Mouse (Mus musculus) midbrain, embryonic 15.5 days (tissue): Measurements from ENCODE around the gene Nhs. TPM values are rescaled to one million over a fixed set of nuclear protein-coding genes. Genes with fewer than 3 reads are reported as not detected.
"Not testable (repeated sequence)": the region's sequence is repeated elsewhere in the genome, so short reads cannot be mapped to it uniquely, and the experiment has no call there.

Experiments used
- ATAC-seq: fragments of 200-750 bp; cut with Nextera tagmentation; replicated peaks from 2 replicates; pipeline ENCODE4 v1.8.0; 2017; ENCODE audit warnings: moderate TSS enrichment
- H3K27ac ChIP-seq: fragments of 300-500 bp; sonication (generic); 2 replicates; pipeline ENCODE4 v1.5.1; 2015; ENCODE audit warnings: mild to moderate bottlenecking, inconsistent platforms
- H3K27me3 ChIP-seq: fragments of 300-500 bp; sonication (generic); replicated peaks from 2 replicates; pipeline ENCODE4 v1.6.1; 2015; ENCODE audit warnings: inconsistent platforms
- H3K36me3 ChIP-seq: fragments of 300-500 bp; sonication (generic); replicated peaks from 2 replicates; pipeline ENCODE4 v1.6.1; 2015; ENCODE audit warnings: inconsistent platforms
- H3K4me1 ChIP-seq: fragments of 300-500 bp; sonication (generic); 2 replicates; pipeline ENCODE4 v1.6.1; 2015; ENCODE audit warnings: inconsistent platforms
- H3K4me2 ChIP-seq: fragments of 300-500 bp; sonication (generic); 2 replicates; pipeline ENCODE4 v1.6.1; 2015; ENCODE audit warnings: inconsistent platforms, mild to moderate bottlenecking, moderate library complexity
- H3K4me3 ChIP-seq: fragments of 300-500 bp; sonication (generic); 2 replicates; pipeline ENCODE4 v1.5.1; 2015; ENCODE audit warnings: mild to moderate bottlenecking, inconsistent platforms
- H3K9ac ChIP-seq: fragments of 300-500 bp; sonication (generic); 2 replicates; pipeline ENCODE4 v1.6.1; 2015; ENCODE audit warnings: mild to moderate bottlenecking, inconsistent platforms
- H3K9me3 ChIP-seq: fragments of 300-500 bp; sonication (generic); 2 replicates; pipeline ENCODE4 v1.6.1; 2016; ENCODE audit warnings: inconsistent platforms
- WGBS: fragments of 180-500 bp; shearing (Covaris S2); methylation state at CpG from one replicate; pipeline ENCODE4 v1.1.7; 2015; ENCODE audit warnings: mixed read lengths; 5-methylcytosine and 5-hydroxymethylcytosine counted together
- polyA plus RNA-seq: library from polyadenylated mRNA; unstranded; fragments of >200 nt; fragmentation: Nextera tagmentation; extraction: Ambion mirVana; gene quantifications from 2 replicates; pipeline ENCODE4 v1.2.1, GENCODE M21; 2015

Nhs gene
- polyA plus RNA-seq, 1 experiment from 2014 or later: 3.9 TPM

GRCm38 (mm10) chrX:161921581-161921980 lies 237.9 kb downstream of the Nhs start:
- Histone ChIP-seq H3K4me3 (no peak overlapping the region), H3K27ac (no peak overlapping the region), H3K27me3 (peaks cover 13% of the 10 kb centered on the region), H3K4me2 (no peak overlapping the region), H3K4me1 (0 out of 2 replicates have a peak, but pooled peaks cover 6% of the 10 kb centered on the region), H3K36me3 (no peaks in the 10 kb centered on the region), H3K9me3 (no peaks in the 10 kb centered on the region), H3K9ac (no peak overlapping the region)
- no peak for ATAC-seq
- WGBS: 67% methylated on average over 1 of the region's 1 CpGs

DNA sequence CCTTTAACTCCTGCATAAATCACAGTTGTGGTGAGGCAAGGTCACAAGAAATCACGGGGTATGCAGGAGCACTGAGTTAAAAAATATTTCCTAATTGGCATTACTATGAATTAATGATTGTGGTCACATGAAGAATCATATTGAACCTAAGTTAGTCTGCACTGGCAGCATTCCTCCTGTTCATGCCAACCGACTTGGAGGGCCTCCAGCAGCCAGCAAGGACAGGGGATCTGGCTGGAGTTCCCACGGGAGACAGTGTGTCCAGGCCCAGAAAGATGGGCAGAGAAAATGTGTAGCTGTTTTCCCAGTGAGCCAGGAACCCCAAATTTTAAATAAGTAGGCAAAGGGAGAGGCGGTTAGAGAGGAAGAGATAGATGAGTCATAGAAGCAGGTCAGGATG lies 249.6 kb downstream of the Nhs start:
- Histone ChIP-seq H3K4me1 (peaks cover 5% of the 10 kb centered on the region; the same call in 1 of the 2 replicates), H3K27me3 (peaks cover 53% of the 10 kb centered on the region), H3K9me3 (no peaks in the 10 kb centered on the region), H3K36me3 (no peaks in the 10 kb centered on the region), H3K9ac (no peak overlapping the region), H3K4me2 (peak overlapping the region; percentile 75), H3K27ac (peak overlapping the region; percentile 86; the same call in 1 of the 2 replicates), H3K4me3 (no peak overlapping the region)
- ATAC-seq: no peak
- 67% methylated on average over 4 of the region's 4 CpGs for WGBS

GRCm38 (mm10) chrX:161908652-161909403 lies 250.7 kb downstream of the Nhs start:
- Histone ChIP-seq H3K27ac (peak overlapping the region; percentile 86), H3K27me3 (peaks cover 51% of the 10 kb centered on the region), H3K4me2 (peak overlapping the region; percentile 75), H3K4me3 (peak overlapping the region; percentile 56), H3K36me3 (no peaks in the 10 kb centered on the region), H3K9ac (peak overlapping the region; percentile 53), H3K4me1 (peaks cover 5% of the 10 kb centered on the region; the same call in 1 of the 2 replicates), H3K9me3 (no peaks in the 10 kb centered on the region)
- peak; percentile 91 for ATAC-seq
- 27% methylated on average over 48 of the region's 48 CpGs for WGBS

GRCm38 (mm10) chrX:161907595-161908592 lies 251.6 kb downstream of the Nhs start:
- Histone ChIP-seq H3K4me2 (peak overlapping the region; percentile 75), H3K4me3 (peak overlapping the region; percentile 56), H3K4me1 (peaks cover 5% of the 10 kb centered on the region; the same call in 1 of the 2 replicates), H3K36me3 (no peaks in the 10 kb centered on the region), H3K27ac (peak overlapping the region; percentile 86), H3K9me3 (no peaks in the 10 kb centered on the region), H3K9ac (peak overlapping the region; percentile 53), H3K27me3 (peaks cover 50% of the 10 kb centered on the region)
- WGBS: 27% methylated on average over 53 of the region's 53 CpGs
- ATAC-seq: peak; percentile 82

DNA sequence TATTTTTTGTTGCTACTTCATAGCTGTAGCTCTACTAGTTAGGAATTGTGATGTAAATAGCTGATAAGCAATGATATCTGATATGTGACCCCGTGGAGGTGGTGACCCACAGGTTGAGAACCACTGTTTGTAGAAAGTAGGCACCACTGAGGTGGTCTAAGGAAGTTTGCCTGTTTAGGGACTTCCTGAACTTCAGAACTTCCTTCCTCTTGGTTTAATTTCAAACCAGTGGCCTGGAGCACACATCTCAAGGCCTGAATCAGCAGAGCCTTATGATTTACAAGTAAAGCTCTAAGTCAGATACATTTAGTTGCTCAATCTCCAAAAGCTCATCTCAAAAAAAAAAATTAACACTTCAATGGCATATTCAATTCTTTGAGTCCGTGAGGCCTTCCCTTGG lies 265.1 kb downstream of the Nhs start:
- Histone ChIP-seq H3K4me1 (no peaks in the 10 kb centered on the region), H3K27me3 (peaks cover 6% of the 10 kb centered on the region), H3K9ac (no peak overlapping the region), H3K4me2 (no peak overlapping the region), H3K9me3 (no peaks in the 10 kb centered on the region), H3K27ac (no peak overlapping the region), H3K4me3 (no peak overlapping the region), H3K36me3 (no peaks in the 10 kb centered on the region)
- 70% methylated on average over 2 of the region's 2 CpGs for WGBS
- ATAC-seq: no peak

DNA sequence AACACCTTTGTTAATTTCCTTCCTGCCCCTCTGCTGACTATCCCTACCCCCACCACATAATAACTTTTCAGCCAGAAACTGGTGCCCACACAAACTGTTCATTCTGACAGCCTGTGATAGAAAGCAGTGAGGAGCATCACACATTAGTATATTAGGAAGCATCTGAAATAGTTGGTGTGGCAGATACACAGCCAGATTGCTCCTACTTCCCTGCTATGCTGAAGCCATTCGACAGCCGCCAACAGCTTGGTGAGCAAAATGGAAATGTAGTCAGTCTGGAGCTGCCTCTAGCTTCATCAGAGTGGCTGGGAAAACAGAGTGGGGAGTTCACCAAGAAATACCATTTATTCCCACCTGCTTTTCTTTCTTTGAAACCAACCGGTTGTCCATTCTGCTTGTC lies 275.9 kb downstream of the Nhs start:
- H3K27me3 ChIP-seq: peaks cover 4% of the 10 kb centered on the region; the same call in 1 of the 2 replicates
- no peaks in the 10 kb centered on the region for H3K36me3 ChIP-seq
- whole genome bisulfite sequencing: 89% methylated on average over 3 of the region's 3 CpGs
- no peak overlapping the region for H3K27ac ChIP-seq
- no peaks in the 10 kb centered on the region for H3K4me1 ChIP-seq
- no peak overlapping the region for H3K9ac ChIP-seq
- no peak overlapping the region for H3K4me3 ChIP-seq
- no peaks in the 10 kb centered on the region for H3K9me3 ChIP-seq
- no peak for ATAC-seq
- no peak overlapping the region for H3K4me2 ChIP-seq

DNA sequence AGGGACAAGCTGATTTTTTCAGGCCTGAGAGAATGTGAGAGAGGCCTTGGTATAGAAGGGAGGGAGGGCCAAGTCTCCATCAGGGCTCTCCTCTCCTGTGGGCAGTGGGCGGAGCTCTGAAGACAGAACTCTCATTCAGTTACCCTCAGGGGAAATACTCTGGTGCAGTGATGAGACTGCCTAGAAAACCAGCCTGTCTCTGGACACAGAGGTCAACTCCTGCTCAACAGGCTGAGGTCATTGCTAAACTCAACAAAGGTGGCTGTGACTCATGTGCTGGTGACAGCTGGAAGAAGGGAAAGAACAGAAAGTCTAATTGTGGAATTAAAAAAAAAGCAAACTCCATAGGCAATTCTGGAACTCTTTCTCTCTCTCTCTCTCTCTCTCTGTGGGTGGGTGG lies 282.4 kb downstream of the Nhs start:
- no peak for ATAC-seq
- peaks cover 9% of the 10 kb centered on the region; the same call in 1 of the 2 replicates for H3K27me3 ChIP-seq
- no peaks in the 10 kb centered on the region for H3K4me1 ChIP-seq
- H3K4me2 ChIP-seq: no peak overlapping the region
- no peaks in the 10 kb centered on the region for H3K9me3 ChIP-seq
- no peak overlapping the region for H3K4me3 ChIP-seq
- no peak overlapping the region for H3K9ac ChIP-seq
- WGBS: 83% methylated on average over 1 of the region's 1 CpGs
- no peaks in the 10 kb centered on the region for H3K36me3 ChIP-seq
- H3K27ac ChIP-seq: no peak overlapping the region

DNA sequence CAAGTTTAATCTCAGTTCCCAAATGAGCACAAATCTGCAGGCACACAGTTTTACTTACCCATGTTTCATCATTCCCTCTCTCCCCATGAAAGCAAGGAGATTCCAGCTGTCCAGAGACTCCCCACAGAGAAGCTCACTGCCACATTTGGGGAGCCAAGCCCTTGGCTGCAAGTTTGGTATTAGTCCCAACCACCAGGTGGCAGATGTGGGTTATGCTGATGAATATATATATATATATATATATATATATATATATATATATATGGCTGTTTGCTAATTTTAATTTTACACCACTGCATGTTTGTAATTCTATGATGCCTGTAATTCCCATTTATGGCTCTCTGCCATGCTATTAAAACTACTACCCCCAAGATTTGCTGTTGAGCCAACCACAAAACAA lies 286.0 kb downstream of the Nhs start:
- no peaks in the 10 kb centered on the region for H3K9me3 ChIP-seq

GRCm38 (mm10) chrX:161871306-161871705 lies 288.2 kb downstream of the Nhs start:
- H3K9ac ChIP-seq: no peak overlapping the region
- H3K4me1 ChIP-seq: no peaks in the 10 kb centered on the region
- H3K4me3 ChIP-seq: no peak overlapping the region
- no peak overlapping the region for H3K4me2 ChIP-seq
- no peak overlapping the region for H3K27ac ChIP-seq
- no peak for ATAC-seq
- peaks cover 14% of the 10 kb centered on the region; the same call in 1 of the 2 replicates for H3K27me3 ChIP-seq
- 90% methylated on average over 7 of the region's 7 CpGs for WGBS
- no peaks in the 10 kb centered on the region for H3K36me3 ChIP-seq
- no peaks in the 10 kb centered on the region for H3K9me3 ChIP-seq

More for the DNA sequence above, 286.0 kb downstream of the Nhs start:
- H3K4me2 ChIP-seq: no peak overlapping the region
- no peak overlapping the region for H3K4me3 ChIP-seq
- H3K27me3 ChIP-seq: peaks cover 13% of the 10 kb centered on the region; the same call in 1 of the 2 replicates
- H3K27ac ChIP-seq: no peak overlapping the region
- no peak overlapping the region for H3K9ac ChIP-seq
- no peaks in the 10 kb centered on the region for H3K36me3 ChIP-seq
- no peak for ATAC-seq
- H3K4me1 ChIP-seq: no peaks in the 10 kb centered on the region

DNA sequence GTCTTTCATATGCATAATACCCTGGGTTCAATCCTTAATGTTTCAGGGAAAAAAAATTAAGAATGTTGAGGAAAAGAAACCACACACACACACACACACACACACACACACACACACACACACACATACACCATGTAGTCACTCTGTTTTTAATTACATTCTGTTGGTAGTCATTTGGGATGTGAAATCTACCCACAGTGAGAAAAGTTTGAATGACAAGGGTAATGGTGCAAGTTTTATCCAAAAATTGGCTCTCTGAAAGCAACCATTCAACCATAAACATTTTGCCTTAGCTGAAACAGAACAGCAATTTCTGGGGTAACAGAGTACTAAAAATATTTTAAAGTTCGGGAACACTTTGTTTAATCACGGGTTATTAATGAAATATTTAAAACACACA lies 303.9 kb downstream of the Nhs start:
- Histone ChIP-seq H3K4me2 (no peak overlapping the region), H3K9me3 (no peaks in the 10 kb centered on the region), H3K4me3 (no peak overlapping the region), H3K27ac (no peak overlapping the region), H3K9ac (no peak overlapping the region), H3K36me3 (no peaks in the 10 kb centered on the region), H3K4me1 (no peaks in the 10 kb centered on the region), H3K27me3 (peaks cover 16% of the 10 kb centered on the region)
- ATAC-seq: no peak
- WGBS: 84% methylated on average over 2 of the region's 2 CpGs

- H3K4me2 ChIP-seq: no peak overlapping the region
- 72% methylated on average over 4 of the region's 4 CpGs for WGBS
- H3K9ac ChIP-seq: no peak overlapping the region
- H3K4me1 ChIP-seq: no peaks in the 10 kb centered on the region
- no peaks in the 10 kb centered on the region for H3K9me3 ChIP-seq
- no peak for ATAC-seq
- no peak overlapping the region for H3K27ac ChIP-seq
- H3K4me3 ChIP-seq: no peak overlapping the region
- peaks cover 14% of the 10 kb centered on the region for H3K27me3 ChIP-seq
- no peaks in the 10 kb centered on the region for H3K36me3 ChIP-seq
These were observed 305.8 kb downstream of the Nhs start for GRCm38 (mm10) chrX:161853626-161854312.

DNA sequence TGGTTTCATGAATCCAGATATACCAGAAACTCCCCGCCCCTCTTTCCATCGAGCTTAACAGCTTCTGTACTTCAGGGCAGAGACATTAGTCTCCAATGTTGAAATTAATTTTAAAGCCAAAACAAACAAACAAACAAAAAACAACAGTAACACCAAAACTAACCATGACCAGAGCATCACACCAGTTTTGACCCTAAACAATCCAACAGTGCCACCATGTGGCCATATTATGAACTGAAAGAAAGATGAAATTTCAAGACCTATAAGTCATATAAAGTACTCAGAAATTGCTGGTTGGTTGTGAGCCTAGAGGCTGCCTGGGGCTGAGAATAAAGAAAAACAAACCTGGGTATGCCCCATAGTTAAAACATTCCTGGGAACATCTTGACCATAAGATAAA lies 333.3 kb downstream of the Nhs start:
- ATAC-seq, H3K27me3 ChIP-seq, H3K9ac ChIP-seq, H3K4me2 ChIP-seq, H3K4me1 ChIP-seq, H3K4me3 ChIP-seq, H3K36me3 ChIP-seq, H3K27ac ChIP-seq, H3K9me3 ChIP-seq: not testable (repeated sequence)
- WGBS: 20% methylated on average over 2 of the region's 2 CpGs
